Mouse (Mus musculus): ENCODE data around the gene Pxdn. TPM values are rescaled to one million over a fixed set of nuclear protein-coding genes. Genes with fewer than 3 reads are reported as not detected.

Gene Pxdn
- polyA plus RNA-seq, 1 experiment = 22.8 TPM

DNA sequence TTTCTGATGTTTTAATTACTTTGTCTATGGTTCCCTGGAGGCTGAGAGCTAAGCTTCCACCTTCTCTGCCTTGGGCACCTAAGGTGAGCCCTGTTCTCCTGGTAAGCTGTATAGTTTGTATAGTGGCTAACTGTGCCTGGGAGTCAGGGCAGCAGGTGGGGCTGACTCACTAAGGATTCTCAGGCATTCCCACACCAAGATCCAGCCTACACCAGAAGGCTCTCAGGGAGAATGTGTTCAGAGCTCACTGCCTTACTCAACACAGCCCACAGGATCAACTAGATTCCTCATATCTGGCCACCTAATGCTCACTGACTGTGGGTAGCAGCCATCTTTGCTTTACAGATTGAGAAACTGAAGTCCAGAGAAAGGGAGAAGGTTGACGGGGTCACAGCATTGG lies 4.5 kb upstream of the Pxdn start:
- Histone ChIP-seq H3K36me3 (ENCODE audit: control insufficient read depth, insufficient read depth) (no peaks in the 10 kb centered on the region), H3K79me3 (ENCODE audit: low read depth) (no peaks in the 10 kb centered on the region), H3K4me3 (ENCODE audit: insufficient read depth, poor library complexity, severe bottlenecking) (no peak overlapping the region), H3K79me2 (ENCODE audit: control insufficient read depth, insufficient read depth) (peaks cover 6% of the 10 kb centered on the region), H3K27me3 (ENCODE audit: control insufficient read depth, insufficient read depth, insufficient read length) (no peaks in the 10 kb centered on the region), H3ac (ENCODE audit: control insufficient read depth, insufficient read length, low read depth) (no peak overlapping the region)
- no peak for TF ChIP-seq MYOD1 (IDR thresholded peaks at IDR 0.05; ENCODE audit: control insufficient read depth, insufficient read length, low read depth)
- no peak for TF ChIP-seq FOSL1 (IDR thresholded peaks at IDR 0.05; ENCODE audit: insufficient read depth, low read length, poor library complexity, severe bottlenecking)
- TF ChIP-seq MAX (IDR thresholded peaks at IDR 0.05) = no peak
- TF ChIP-seq MYOG (IDR thresholded peaks at IDR 0.05; ENCODE audit: control insufficient read depth, extremely low read depth, insufficient read length) = no peak
- TF ChIP-seq USF1 (IDR thresholded peaks at IDR 0.05; ENCODE audit: low read depth) = no peak
- TF ChIP-seq CEBPB (IDR thresholded peaks at IDR 0.05; ENCODE audit: low read depth) = no peak
- no peak for TF ChIP-seq CTCF (IDR thresholded peaks at IDR 0.05; ENCODE audit: control insufficient read depth, insufficient read depth, insufficient read length)

DNA sequence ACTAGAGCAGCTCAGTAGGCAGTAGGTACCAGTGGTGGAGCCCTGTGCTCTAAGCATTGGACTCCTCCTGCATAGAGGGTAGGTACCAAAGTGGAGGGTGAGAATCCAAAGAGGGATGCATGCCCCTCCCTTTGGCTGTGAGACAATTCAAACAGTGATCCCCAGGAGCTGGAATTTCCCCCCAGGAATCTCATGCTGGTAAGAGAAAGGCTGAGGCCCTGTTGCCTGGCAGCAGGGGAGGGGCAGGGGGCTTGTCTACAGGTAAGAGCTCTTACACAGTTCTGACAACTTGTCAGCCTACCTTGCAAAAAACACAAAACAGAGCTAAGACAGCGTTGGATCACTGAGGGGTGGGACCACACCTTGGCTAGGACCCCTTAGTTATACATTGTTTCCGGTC lies 3.9 kb upstream of the Pxdn start:
- TF ChIP-seq CEBPB (IDR thresholded peaks at IDR 0.05; ENCODE audit: low read depth) (no peak), MYOG (IDR thresholded peaks at IDR 0.05; ENCODE audit: control insufficient read depth, extremely low read depth, insufficient read length) (no peak), FOSL1 (IDR thresholded peaks at IDR 0.05; ENCODE audit: insufficient read depth, low read length, poor library complexity, severe bottlenecking) (no peak), MAX (IDR thresholded peaks at IDR 0.05) (no peak), USF1 (IDR thresholded peaks at IDR 0.05; ENCODE audit: low read depth) (no peak), CTCF (IDR thresholded peaks at IDR 0.05; ENCODE audit: control insufficient read depth, insufficient read depth, insufficient read length) (no peak), MYOD1 (IDR thresholded peaks at IDR 0.05; ENCODE audit: control insufficient read depth, insufficient read length, low read depth) (no peak)
- H3K4me3 ChIP-seq (ENCODE audit: insufficient read depth, poor library complexity, severe bottlenecking) = no peak overlapping the region

DNA sequence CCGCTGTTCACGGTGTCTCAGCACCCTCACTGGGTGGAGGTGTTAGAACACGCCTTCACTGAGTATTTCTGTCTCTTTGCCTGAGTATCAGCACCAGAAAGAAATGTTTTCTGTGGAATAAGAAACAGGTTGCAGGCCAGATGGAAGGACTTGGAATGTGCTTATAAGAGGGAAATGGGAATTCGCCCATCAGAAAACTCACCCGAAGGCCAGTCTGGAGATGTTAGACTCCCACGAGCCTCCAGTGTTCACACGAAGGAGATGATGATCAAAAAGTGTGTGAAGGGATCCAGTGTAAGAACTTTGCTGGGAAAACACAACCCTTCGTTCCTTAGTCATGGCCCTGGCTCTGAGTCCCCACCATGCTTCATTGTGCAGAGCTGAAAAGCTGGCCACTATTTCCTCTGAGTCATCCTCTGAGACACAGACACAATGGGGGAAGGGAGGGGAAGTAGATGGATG lies 3.3 kb upstream of the Pxdn start:
- H3ac ChIP-seq (ENCODE audit: control insufficient read depth, insufficient read length, low read depth) = no peak overlapping the region
- H3K27me3 ChIP-seq (ENCODE audit: control insufficient read depth, insufficient read depth, insufficient read length) = no peaks in the 10 kb centered on the region
- H3K36me3 ChIP-seq (ENCODE audit: control insufficient read depth, insufficient read depth) = no peaks in the 10 kb centered on the region
- peaks cover 18% of the 10 kb centered on the region for H3K79me2 ChIP-seq (ENCODE audit: control insufficient read depth, insufficient read depth)
- H3K4me3 ChIP-seq (ENCODE audit: insufficient read depth, poor library complexity, severe bottlenecking) = no peak overlapping the region
- peaks cover 8% of the 10 kb centered on the region for H3K79me3 ChIP-seq (ENCODE audit: low read depth)
- no peak for TF ChIP-seq MYOG (IDR thresholded peaks at IDR 0.05; ENCODE audit: control insufficient read depth, extremely low read depth, insufficient read length)
- peak; percentile 84 for TF ChIP-seq MAX (IDR thresholded peaks at IDR 0.05)

More for the DNA sequence above, 3.9 kb upstream of the Pxdn start:
- Histone ChIP-seq H3K79me3 (ENCODE audit: low read depth) (peaks cover 2% of the 10 kb centered on the region), H3K36me3 (ENCODE audit: control insufficient read depth, insufficient read depth) (no peaks in the 10 kb centered on the region), H3K79me2 (ENCODE audit: control insufficient read depth, insufficient read depth) (peaks cover 12% of the 10 kb centered on the region), H3K27me3 (ENCODE audit: control insufficient read depth, insufficient read depth, insufficient read length) (no peaks in the 10 kb centered on the region), H3ac (ENCODE audit: control insufficient read depth, insufficient read length, low read depth) (no peak overlapping the region)

DNA sequence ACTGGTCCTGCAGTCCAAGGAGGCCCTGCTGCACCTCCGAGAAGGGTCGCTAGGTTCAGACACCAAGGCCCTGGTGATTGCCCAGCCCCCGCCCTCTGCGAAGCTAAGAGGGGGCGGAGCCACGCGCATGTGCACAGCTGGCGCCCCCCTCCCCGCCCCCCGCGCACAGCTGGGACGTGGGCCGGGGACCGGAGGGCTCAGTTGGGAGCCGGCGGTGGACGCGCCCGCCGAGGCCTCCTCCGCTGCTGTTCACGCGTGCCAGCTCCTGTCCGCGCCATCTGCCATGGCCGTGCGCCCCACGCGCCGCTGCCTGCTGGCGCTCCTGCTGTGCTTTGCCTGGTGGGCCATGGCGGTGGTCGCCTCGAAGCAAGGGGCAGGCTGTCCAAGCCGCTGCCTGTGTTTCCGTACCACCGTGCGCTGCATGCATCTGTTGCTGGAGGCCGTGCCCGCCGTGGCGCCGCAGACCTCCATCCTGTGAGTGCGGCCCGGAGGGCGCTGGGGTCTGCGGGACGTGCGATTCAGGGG lies 505 bp downstream of the Pxdn start:
- Histone ChIP-seq H3K36me3 (ENCODE audit: control insufficient read depth, insufficient read depth) (no peaks in the 10 kb centered on the region), H3ac (ENCODE audit: control insufficient read depth, insufficient read length, low read depth) (peak overlapping the region; percentile 87), H3K79me3 (ENCODE audit: low read depth) (peaks cover 44% of the 10 kb centered on the region), H3K27me3 (ENCODE audit: control insufficient read depth, insufficient read depth, insufficient read length) (no peaks in the 10 kb centered on the region), H3K79me2 (ENCODE audit: control insufficient read depth, insufficient read depth) (peaks cover 56% of the 10 kb centered on the region), H3K4me3 (ENCODE audit: insufficient read depth, poor library complexity, severe bottlenecking) (peak overlapping the region; percentile 61)
- TF ChIP-seq MYOD1 (IDR thresholded peaks at IDR 0.05; ENCODE audit: control insufficient read depth, insufficient read length, low read depth) = peak; percentile 10
- TF ChIP-seq MYOG (IDR thresholded peaks at IDR 0.05; ENCODE audit: control insufficient read depth, extremely low read depth, insufficient read length) = no peak

DNA sequence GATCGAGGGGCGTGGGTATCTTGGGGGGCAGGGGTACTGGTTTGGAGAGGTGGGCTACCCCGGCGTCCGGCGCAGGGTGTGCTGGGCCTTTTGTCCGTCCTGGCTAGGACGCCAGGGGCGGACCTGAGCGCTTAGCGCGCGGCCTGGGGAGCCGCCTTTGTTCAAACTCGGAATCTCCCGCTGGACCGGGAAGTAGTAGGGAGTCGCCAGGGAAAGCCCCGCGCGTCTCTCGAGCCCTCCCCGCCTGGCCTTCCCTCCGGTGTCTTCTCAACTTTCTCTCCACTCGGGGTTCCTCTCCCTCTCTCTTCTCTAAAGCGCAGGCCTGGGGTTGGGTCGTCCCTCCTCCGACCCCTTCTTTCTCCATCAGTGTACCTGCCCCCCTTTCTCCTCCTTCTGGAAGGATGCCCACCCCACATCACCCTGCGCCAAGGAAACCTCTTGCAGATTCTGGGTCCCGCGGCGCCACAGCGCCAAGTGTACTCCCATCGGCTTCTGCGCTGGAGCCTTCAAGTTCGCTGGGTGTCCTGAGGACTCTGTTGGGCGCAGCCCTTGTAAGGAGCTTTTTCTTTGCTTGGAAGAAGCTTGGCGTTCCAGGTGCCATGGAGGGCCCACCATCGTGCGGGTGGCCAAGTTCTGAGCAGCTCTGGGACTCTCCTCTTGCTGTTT lies 1.1 kb downstream of the Pxdn start:
- Histone ChIP-seq H3K27me3 (ENCODE audit: control insufficient read depth, insufficient read depth, insufficient read length) (no peaks in the 10 kb centered on the region), H3K79me3 (ENCODE audit: low read depth) (peaks cover 48% of the 10 kb centered on the region), H3K4me3 (ENCODE audit: insufficient read depth, poor library complexity, severe bottlenecking) (peak overlapping the region; percentile 61), H3ac (ENCODE audit: control insufficient read depth, insufficient read length, low read depth) (peak overlapping the region; percentile 87), H3K36me3 (ENCODE audit: control insufficient read depth, insufficient read depth) (no peaks in the 10 kb centered on the region), H3K79me2 (ENCODE audit: control insufficient read depth, insufficient read depth) (peaks cover 62% of the 10 kb centered on the region)
- TF ChIP-seq FOSL1 (IDR thresholded peaks at IDR 0.05; ENCODE audit: insufficient read depth, low read length, poor library complexity, severe bottlenecking) = no peak
- TF ChIP-seq CTCF (IDR thresholded peaks at IDR 0.05; ENCODE audit: control insufficient read depth, insufficient read depth, insufficient read length) = no peak
- TF ChIP-seq MAX (IDR thresholded peaks at IDR 0.05) = no peak
- TF ChIP-seq MYOG (IDR thresholded peaks at IDR 0.05; ENCODE audit: control insufficient read depth, extremely low read depth, insufficient read length) = no peak
- no peak for TF ChIP-seq CEBPB (IDR thresholded peaks at IDR 0.05; ENCODE audit: low read depth)
- no peak for TF ChIP-seq USF1 (IDR thresholded peaks at IDR 0.05; ENCODE audit: low read depth)
- no peak for TF ChIP-seq MYOD1 (IDR thresholded peaks at IDR 0.05; ENCODE audit: control insufficient read depth, insufficient read length, low read depth)

DNA sequence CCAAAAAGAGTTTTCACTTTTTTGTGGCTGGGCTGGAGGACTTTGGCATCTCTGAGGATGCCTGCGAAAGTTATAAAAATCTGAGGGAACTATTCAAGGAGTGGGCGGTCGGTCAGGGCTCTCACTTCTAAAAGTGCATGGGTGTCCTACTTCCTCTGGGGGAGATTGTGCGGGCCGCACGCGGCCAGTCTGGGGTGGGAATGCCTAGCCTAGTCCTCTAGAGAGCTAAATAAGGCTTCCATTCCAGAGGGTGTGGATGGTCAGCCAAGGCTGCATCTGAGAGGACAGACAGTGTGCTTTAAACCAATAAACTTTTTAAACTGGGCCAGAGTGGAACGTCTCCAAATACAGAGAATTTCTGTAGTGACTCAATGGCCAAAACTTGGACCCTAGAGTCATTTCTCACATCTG lies 1.9 kb downstream of the Pxdn start:
- Histone ChIP-seq H3ac (ENCODE audit: control insufficient read depth, insufficient read length, low read depth) (peak overlapping the region; percentile 87), H3K27me3 (ENCODE audit: control insufficient read depth, insufficient read depth, insufficient read length) (no peaks in the 10 kb centered on the region), H3K79me3 (ENCODE audit: low read depth) (peaks cover 54% of the 10 kb centered on the region), H3K36me3 (ENCODE audit: control insufficient read depth, insufficient read depth) (no peaks in the 10 kb centered on the region), H3K4me3 (ENCODE audit: insufficient read depth, poor library complexity, severe bottlenecking) (peak overlapping the region; percentile 61), H3K79me2 (ENCODE audit: control insufficient read depth, insufficient read depth) (peaks cover 69% of the 10 kb centered on the region)
- TF ChIP-seq CTCF (IDR thresholded peaks at IDR 0.05; ENCODE audit: control insufficient read depth, insufficient read depth, insufficient read length) (no peak), MYOD1 (IDR thresholded peaks at IDR 0.05; ENCODE audit: control insufficient read depth, insufficient read length, low read depth) (no peak), FOSL1 (IDR thresholded peaks at IDR 0.05; ENCODE audit: insufficient read depth, low read length, poor library complexity, severe bottlenecking) (no peak), USF1 (IDR thresholded peaks at IDR 0.05; ENCODE audit: low read depth) (no peak), CEBPB (IDR thresholded peaks at IDR 0.05; ENCODE audit: low read depth) (no peak), MAX (IDR thresholded peaks at IDR 0.05) (no peak), MYOG (IDR thresholded peaks at IDR 0.05; ENCODE audit: control insufficient read depth, extremely low read depth, insufficient read length) (no peak)
